Mouse (Mus musculus): Measurements from ENCODE around the gene Zfp873. TPM values are rescaled to one million over a fixed set of nuclear protein-coding genes. Genes with fewer than 3 reads are reported as not detected.
"Not testable (repeated sequence)": the region's sequence is repeated elsewhere in the genome, so short reads cannot be mapped to it uniquely, and the experiment has no call there.

Gene Zfp873
- 10.5 and 12.4 TPM in 2 replicates for polyA plus RNA-seq (2014; fragmentation: Nextera tagmentation; extraction: Ambion mirVana)

DNA sequence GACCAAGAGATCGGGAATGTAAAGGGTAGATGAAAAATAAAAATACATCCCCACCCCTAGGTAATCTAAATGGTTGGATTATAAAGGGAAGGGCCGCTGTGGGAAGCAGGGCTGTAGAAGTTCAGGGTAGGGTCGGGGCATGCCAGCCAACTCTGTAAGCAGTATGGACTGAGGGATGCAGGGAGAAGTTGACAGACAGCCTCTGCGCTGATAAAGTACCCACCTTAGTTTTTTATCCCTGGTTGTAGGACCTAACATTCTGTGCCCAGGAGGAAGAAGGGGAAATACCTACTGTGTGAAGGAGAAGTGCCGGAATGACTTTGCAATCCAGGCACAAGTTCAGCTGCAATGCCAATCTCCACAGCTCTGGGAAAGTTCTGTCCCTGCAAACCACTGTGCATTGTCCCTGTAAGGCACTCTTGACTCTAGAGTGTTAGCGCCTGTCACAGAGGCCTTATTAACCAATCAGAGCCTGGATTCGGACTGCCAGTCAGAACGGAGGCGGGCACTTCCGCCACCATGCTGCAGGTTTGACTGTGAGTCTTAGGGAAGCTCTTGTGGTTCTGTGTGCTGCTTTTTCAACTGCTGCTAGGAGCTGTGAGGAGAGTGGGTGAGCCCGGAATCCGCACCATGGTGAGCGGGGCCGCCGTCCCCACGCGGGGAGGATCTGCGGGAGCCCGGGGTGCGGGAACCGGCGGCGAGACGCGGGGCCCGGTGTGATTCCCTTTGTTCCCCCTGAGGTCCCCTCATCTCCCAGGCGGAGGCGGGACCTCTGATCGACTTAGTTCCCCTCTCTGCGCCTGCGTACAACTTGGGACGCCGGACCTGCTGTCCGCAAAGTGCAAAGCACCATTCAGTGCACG lies at the start of gene Zfp873:
Gene Zfp873, plus strand, starts transcription at position 527 of the 863 bp plus-strand sequence.
- H3K4me2 ChIP-seq (ENCODE audit: low read length): peak within 1 kb of the TSS; percentile 73
- 0 out of 4 replicates have a peak, but pooled peaks cover 0 to 3% of the 10 kb centered on the region in 2 experiments for H3K4me1 ChIP-seq (ENCODE audit: control insufficient read depth in 2 of 2, insufficient read depth in 2 of 2, low read length in 2 of 2)
- H3K9ac ChIP-seq (ENCODE audit: low read length): peak within 1 kb of the TSS; percentile 92
- H3K4me3 ChIP-seq (ENCODE audit: control insufficient read depth in 1 of 2, insufficient read depth in 1 of 2, low read depth in 1 of 2, low read length in 2 of 2): peak within 1 kb of the TSS; percentile 76 to 85
- WGBS: 11% methylated on average over 35 of the region's 35 CpGs
- H3K36me3 ChIP-seq (ENCODE audit: control insufficient read depth, insufficient read depth, low read length): no peaks in the 10 kb centered on the region
- no peaks in the 10 kb centered on the region for H3K27me3 ChIP-seq (ENCODE audit: control insufficient read depth, insufficient read depth, low read length)
- peaks cover 30% of the 10 kb centered on the region for H3K9me3 ChIP-seq (ENCODE audit: control insufficient read depth, low read length)
- H3K27ac ChIP-seq (replicated peaks in 1 of 2; ENCODE audit: control insufficient read depth in 1 of 2, insufficient read depth in 1 of 2, low read depth in 2 of 2, low read length in 2 of 2): peak within 1 kb of the TSS; percentile 96 to 97
- peak; percentile 97 for ATAC-seq (ENCODE audit: insufficient number of reproducible peaks, insufficient read depth, low FRiP score, low read depth)

DNA sequence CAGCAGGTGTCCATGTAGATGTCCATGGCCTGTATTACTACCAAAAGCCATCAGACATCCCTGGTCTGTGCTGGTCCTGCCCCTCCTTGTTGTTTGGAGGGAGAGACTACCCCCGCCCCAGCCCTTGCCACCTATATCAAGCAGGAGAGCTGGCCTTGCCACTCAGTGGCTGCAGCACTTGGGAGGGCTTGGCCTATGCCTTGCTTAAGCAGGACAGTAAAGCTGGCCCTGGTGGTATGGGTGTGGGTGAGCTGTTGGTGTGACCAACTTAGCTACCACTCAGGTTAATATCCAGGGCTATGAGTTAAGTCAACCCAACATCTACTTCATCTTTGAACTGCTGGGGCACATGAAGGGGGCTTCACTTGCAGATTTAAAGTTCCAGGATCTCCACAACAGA lies 44.7 kb upstream of the Zfp873 start:
- not testable (repeated sequence) for H3K4me2 ChIP-seq (ENCODE audit: low read length); H3K36me3 ChIP-seq (ENCODE audit: control insufficient read depth, insufficient read depth, low read length); H3K27ac ChIP-seq (replicated peaks in 1 of 2; ENCODE audit: control insufficient read depth in 1 of 2, insufficient read depth in 1 of 2, low read depth in 2 of 2, low read length in 2 of 2); H3K4me1 ChIP-seq (ENCODE audit: control insufficient read depth in 2 of 2, insufficient read depth in 2 of 2, low read length in 2 of 2); H3K27me3 ChIP-seq (ENCODE audit: control insufficient read depth, insufficient read depth, low read length); ATAC-seq (ENCODE audit: insufficient number of reproducible peaks, insufficient read depth, low FRiP score, low read depth); H3K9ac ChIP-seq (ENCODE audit: low read length); H3K4me3 ChIP-seq (ENCODE audit: control insufficient read depth in 1 of 2, insufficient read depth in 1 of 2, low read depth in 1 of 2, low read length in 2 of 2)
- peaks cover 10% of the 10 kb centered on the region for H3K9me3 ChIP-seq (ENCODE audit: control insufficient read depth, low read length)
- 100% methylated on average over 1 of the region's 1 CpGs for WGBS

DNA sequence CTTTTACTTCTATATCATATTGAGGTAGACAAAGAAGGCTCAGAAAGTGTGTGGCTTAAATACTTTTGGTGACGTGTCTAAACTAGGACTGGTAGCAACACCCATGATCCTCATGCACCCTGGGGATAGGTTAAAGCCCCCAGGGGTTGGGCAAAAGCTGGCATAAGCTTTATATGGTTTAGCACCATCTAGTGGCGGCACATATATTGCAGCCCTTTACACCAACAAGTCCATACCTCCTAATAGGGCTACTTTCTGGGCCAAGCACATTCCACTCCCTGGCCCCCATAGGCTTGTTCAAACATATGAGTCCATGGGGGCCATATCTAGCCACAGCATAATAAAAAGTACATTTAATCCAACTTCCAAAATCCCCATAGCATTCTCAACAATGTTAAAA lies 43.1 kb upstream of the Zfp873 start:
- not testable (repeated sequence) for H3K36me3 ChIP-seq (ENCODE audit: control insufficient read depth, insufficient read depth, low read length); H3K9ac ChIP-seq (ENCODE audit: low read length); H3K4me3 ChIP-seq (ENCODE audit: control insufficient read depth in 1 of 2, insufficient read depth in 1 of 2, low read depth in 1 of 2, low read length in 2 of 2); H3K27ac ChIP-seq (replicated peaks in 1 of 2; ENCODE audit: control insufficient read depth in 1 of 2, insufficient read depth in 1 of 2, low read depth in 2 of 2, low read length in 2 of 2); H3K4me1 ChIP-seq (ENCODE audit: control insufficient read depth in 2 of 2, insufficient read depth in 2 of 2, low read length in 2 of 2); H3K4me2 ChIP-seq (ENCODE audit: low read length); ATAC-seq (ENCODE audit: insufficient number of reproducible peaks, insufficient read depth, low FRiP score, low read depth); H3K27me3 ChIP-seq (ENCODE audit: control insufficient read depth, insufficient read depth, low read length)
- 26% methylated on average over 1 of the region's 2 CpGs for WGBS
- H3K9me3 ChIP-seq (ENCODE audit: control insufficient read depth, low read length): peaks cover 22% of the 10 kb centered on the region

DNA sequence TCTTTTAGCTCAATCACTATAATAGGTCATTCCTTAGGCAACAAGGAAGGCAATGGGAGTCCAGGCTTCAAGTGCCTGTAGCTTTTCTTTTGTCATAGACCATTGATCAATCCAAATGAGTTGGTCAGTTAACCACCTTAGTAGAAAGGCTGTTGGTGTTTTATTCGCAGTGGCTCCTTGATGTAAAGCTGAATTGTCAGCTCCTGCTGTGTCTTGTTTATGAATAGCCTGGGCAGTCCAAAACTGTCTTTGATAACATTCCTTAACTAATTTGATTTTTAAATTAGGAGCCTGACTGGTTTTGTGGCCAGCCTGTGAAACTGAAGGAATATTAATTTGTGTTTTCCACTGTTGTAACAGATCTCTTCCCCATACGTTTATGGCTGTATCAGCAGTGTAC lies 5.7 kb upstream of the Zfp873 start:
- no peaks in the 10 kb centered on the region for H3K4me1 ChIP-seq (ENCODE audit: control insufficient read depth in 2 of 2, insufficient read depth in 2 of 2, low read length in 2 of 2)
- H3K27me3 ChIP-seq (ENCODE audit: control insufficient read depth, insufficient read depth, low read length): no peaks in the 10 kb centered on the region
- ATAC-seq (ENCODE audit: insufficient number of reproducible peaks, insufficient read depth, low FRiP score, low read depth): no peak
- H3K36me3 ChIP-seq (ENCODE audit: control insufficient read depth, insufficient read depth, low read length): no peaks in the 10 kb centered on the region
- no peak overlapping the region for H3K4me2 ChIP-seq (ENCODE audit: low read length)
- no peak overlapping the region for H3K9ac ChIP-seq (ENCODE audit: low read length)
- no peaks in the 10 kb centered on the region; the same call in 1 of the 2 replicates for H3K9me3 ChIP-seq (ENCODE audit: control insufficient read depth, low read length)
- 65% methylated on average over 2 of the region's 2 CpGs for WGBS
- H3K4me3 ChIP-seq (ENCODE audit: control insufficient read depth in 1 of 2, insufficient read depth in 1 of 2, low read depth in 1 of 2, low read length in 2 of 2): no peak overlapping the region
- H3K27ac ChIP-seq (replicated peaks in 1 of 2; ENCODE audit: control insufficient read depth in 1 of 2, insufficient read depth in 1 of 2, low read depth in 2 of 2, low read length in 2 of 2): no peak overlapping the region

DNA sequence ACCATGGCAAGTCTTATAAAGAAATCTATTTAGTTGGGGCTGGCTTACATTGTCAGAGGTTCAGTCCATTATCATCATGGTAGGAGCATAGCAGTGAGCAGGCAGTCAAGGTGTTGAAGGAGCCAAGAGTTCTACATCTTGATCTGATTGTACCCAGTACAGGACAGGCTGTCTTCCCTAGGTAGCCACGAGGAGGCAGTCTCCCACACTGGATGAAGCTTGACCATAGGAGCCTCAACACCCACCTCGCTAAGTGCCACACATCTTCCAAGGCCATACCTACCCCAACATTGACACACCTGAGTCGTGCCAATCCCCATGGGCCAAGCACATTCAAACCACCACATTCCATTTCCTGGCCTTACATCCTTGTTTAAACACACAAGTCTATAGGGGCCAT lies 1.3 kb upstream of the Zfp873 start:
- Histone ChIP-seq H3K27ac (replicated peaks in 1 of 2; ENCODE audit: control insufficient read depth in 1 of 2, insufficient read depth in 1 of 2, low read depth in 2 of 2, low read length in 2 of 2) (no peak overlapping the region), H3K9me3 (ENCODE audit: control insufficient read depth, low read length) (peaks cover 19% of the 10 kb centered on the region), H3K36me3 (ENCODE audit: control insufficient read depth, insufficient read depth, low read length) (no peaks in the 10 kb centered on the region), H3K4me1 (ENCODE audit: control insufficient read depth in 2 of 2, insufficient read depth in 2 of 2, low read length in 2 of 2) (0 out of 4 replicates have a peak, but pooled peaks cover 0 to 3% of the 10 kb centered on the region in 2 experiments), H3K27me3 (ENCODE audit: control insufficient read depth, insufficient read depth, low read length) (no peaks in the 10 kb centered on the region), H3K9ac (ENCODE audit: low read length) (no peak overlapping the region), H3K4me2 (ENCODE audit: low read length) (no peak overlapping the region), H3K4me3 (ENCODE audit: control insufficient read depth in 1 of 2, insufficient read depth in 1 of 2, low read depth in 1 of 2, low read length in 2 of 2) (no peak overlapping the region)
- no peak for ATAC-seq (ENCODE audit: insufficient number of reproducible peaks, insufficient read depth, low FRiP score, low read depth)
- WGBS: 67% methylated on average over 3 of the region's 3 CpGs

DNA sequence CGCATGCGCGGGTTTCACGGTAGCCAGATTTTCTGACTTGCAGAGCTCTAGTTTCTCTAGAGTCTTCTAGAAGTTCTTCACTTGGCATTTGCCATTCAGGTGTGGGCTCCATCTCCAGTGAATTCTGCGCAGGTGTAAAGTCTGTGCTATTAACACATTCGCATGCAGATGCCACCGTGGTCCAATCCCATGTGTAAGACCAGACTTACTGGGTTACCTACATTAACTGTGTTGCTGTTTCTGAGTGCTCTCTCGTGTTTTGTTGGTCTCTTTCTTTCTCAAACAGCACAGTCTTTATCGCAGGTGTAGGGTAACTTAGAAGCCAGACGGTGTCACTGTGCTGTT lies 509 bp downstream of the Zfp873 start:
- Histone ChIP-seq H3K27ac (replicated peaks in 1 of 2; ENCODE audit: control insufficient read depth in 1 of 2, insufficient read depth in 1 of 2, low read depth in 2 of 2, low read length in 2 of 2) (peak overlapping the region; percentile 96 to 97; a peak in 3 of 4 replicates), H3K4me2 (ENCODE audit: low read length) (peak overlapping the region; percentile 73), H3K9me3 (ENCODE audit: control insufficient read depth, low read length) (peaks cover 36% of the 10 kb centered on the region), H3K4me3 (ENCODE audit: control insufficient read depth in 1 of 2, insufficient read depth in 1 of 2, low read depth in 1 of 2, low read length in 2 of 2) (peak overlapping the region; percentile 76 to 85), H3K9ac (ENCODE audit: low read length) (peak overlapping the region; percentile 92)
- H3K27me3 ChIP-seq (ENCODE audit: control insufficient read depth, insufficient read depth, low read length); ATAC-seq (ENCODE audit: insufficient number of reproducible peaks, insufficient read depth, low FRiP score, low read depth); H3K4me1 ChIP-seq (ENCODE audit: control insufficient read depth in 2 of 2, insufficient read depth in 2 of 2, low read length in 2 of 2); H3K36me3 ChIP-seq (ENCODE audit: control insufficient read depth, insufficient read depth, low read length): not testable (repeated sequence)
- 23% methylated on average over 10 of the region's 10 CpGs for WGBS

DNA sequence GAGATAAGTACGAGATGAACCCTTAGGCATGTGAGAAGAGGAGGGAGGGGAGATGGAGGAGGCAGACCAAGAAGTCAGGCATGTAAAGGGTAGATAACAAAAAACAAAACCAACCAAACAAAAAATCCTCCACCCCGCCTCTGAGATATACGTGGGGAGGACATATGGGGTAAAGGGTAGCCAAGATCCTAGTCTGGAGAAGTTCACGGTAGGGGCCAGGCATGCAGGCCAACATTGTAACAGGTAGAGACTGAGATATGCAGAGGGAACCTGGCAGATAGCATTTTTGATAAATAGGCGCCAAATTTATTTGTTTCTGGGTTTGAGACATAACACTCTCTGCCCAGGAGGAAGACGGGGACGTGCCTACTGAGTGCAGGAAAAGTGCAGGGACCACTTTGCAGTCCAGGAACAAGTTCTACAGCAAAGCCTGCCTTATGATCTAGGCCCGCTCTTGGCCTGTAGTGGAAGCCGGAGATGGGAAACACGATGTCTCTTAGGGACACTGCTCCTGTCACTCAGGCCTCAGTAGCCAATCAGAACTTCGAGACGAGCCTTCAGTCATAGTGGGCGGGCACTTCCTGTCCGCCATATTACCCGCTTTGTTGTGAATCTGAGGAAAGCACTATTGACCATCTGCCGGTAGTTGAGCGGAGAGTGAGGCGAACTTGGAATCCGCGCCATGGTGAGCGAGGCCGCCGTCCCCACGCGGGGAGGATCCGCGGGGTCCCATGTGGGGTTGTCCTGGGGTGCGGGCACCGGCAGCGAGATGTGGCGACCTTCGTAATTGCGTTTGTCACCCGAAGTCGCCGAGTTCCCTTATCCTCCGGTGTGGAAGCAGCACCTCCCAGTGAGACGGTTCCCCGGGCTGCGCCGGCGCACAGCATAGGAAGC lies 35.1 kb downstream of the Zfp873 start, which contains the start of gene BC024063:
Gene BC024063, plus strand, starts transcription at position 626 of the 894 bp plus-strand sequence.
- 19% methylated on average over 42 of the region's 42 CpGs for WGBS

More for the DNA sequence above, 35.1 kb downstream of the Zfp873 start, which contains the start of gene BC024063:
- Histone ChIP-seq H3K4me2 (ENCODE audit: low read length) (peak within 1 kb of the TSS; percentile 56), H3K4me3 (ENCODE audit: control insufficient read depth in 1 of 2, insufficient read depth in 1 of 2, low read depth in 1 of 2, low read length in 2 of 2) (peak within 1 kb of the TSS; percentile 55 to 74), H3K9ac (ENCODE audit: low read length) (peak within 1 kb of the TSS; percentile 68), H3K27ac (replicated peaks in 1 of 2; ENCODE audit: control insufficient read depth in 1 of 2, insufficient read depth in 1 of 2, low read depth in 2 of 2, low read length in 2 of 2) (peak within 1 kb of the TSS; percentile 57 to 84; a peak in 3 of 4 replicates)
- H3K9me3 ChIP-seq (ENCODE audit: control insufficient read depth, low read length); H3K27me3 ChIP-seq (ENCODE audit: control insufficient read depth, insufficient read depth, low read length); H3K4me1 ChIP-seq (ENCODE audit: control insufficient read depth in 2 of 2, insufficient read depth in 2 of 2, low read length in 2 of 2); H3K36me3 ChIP-seq (ENCODE audit: control insufficient read depth, insufficient read depth, low read length): not testable (repeated sequence)
- peak; percentile 91 for ATAC-seq (ENCODE audit: insufficient number of reproducible peaks, insufficient read depth, low FRiP score, low read depth)

Measured in heart, embryonic 14.5 days (tissue).